Mouse (Mus musculus): Measurements from ENCODE around the gene Chpt1. TPM values are rescaled to one million over a fixed set of nuclear protein-coding genes. Genes with fewer than 3 reads are reported as not detected.
"Not testable (repeated sequence)": the region's sequence is repeated elsewhere in the genome, so short reads cannot be mapped to it uniquely, and the experiment has no call there.

Chpt1 gene
- total and polyA plus RNA-seq, 2 experiments from 2014 or later = 39.3 to 40.4 TPM

DNA sequence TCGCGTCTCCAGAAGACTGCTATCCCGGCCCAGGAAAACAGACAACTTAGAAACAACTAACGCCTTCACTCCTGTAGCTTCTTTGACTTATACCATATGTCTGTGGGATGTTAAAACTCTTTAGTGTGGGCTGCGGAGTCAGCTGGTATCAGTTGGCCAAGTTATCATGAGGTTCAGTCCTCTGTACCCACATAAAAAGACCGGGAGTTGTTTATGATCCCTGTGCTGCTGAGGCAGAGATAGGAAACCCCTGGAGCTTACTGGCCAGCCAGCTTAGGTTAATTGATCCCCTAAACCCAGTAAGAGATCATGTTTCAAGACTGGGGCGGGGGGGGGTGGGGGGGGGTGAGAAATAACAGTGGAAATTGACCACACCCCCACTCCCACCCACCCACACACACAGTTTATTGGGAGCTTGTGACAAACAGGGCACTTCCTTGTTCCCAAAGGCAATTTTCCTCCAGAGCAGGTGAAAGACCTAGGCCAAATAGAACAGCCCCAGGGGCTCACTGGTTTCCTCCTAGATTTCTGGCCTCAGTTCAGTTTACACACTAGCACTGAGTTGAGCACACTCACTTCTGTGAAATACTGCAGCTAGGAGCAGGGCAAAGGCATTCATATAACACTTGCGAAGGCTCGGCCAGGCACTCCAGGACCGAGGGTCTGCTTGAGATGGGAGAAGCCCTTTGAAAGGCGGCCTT lies 6.9 kb downstream of the Chpt1 start:
- DNase-seq (ENCODE audit: low spot score) (no peak), ATAC-seq (no peak)
- WGBS = 80% methylated on average over 11 of the region's 11 CpGs
- H3K4me3 ChIP-seq (ENCODE audit: low read length) = no peak overlapping the region
- no peaks in the 10 kb centered on the region for H3K27me3 ChIP-seq (ENCODE audit: insufficient read depth, low read length)
- no peak overlapping the region for H3K4me2 ChIP-seq (ENCODE audit: low read depth, low read length)
- H3K4me1 ChIP-seq (ENCODE audit: insufficient read depth, low read length) = peaks cover 5% of the 10 kb centered on the region; the same call in 1 of the 2 replicates
- no peaks in the 10 kb centered on the region for H3K9me3 ChIP-seq (ENCODE audit: low read length)
- no peak overlapping the region for H3K27ac ChIP-seq
- TF ChIP-seq CTCF (IDR thresholded peaks at IDR 0.05; ENCODE audit: low read depth) = no peak
- H3K36me3 ChIP-seq (ENCODE audit: insufficient read depth, low read length) = no peaks in the 10 kb centered on the region
- no peak overlapping the region for H3K9ac ChIP-seq (replicated peaks; ENCODE audit: low read length)

DNA sequence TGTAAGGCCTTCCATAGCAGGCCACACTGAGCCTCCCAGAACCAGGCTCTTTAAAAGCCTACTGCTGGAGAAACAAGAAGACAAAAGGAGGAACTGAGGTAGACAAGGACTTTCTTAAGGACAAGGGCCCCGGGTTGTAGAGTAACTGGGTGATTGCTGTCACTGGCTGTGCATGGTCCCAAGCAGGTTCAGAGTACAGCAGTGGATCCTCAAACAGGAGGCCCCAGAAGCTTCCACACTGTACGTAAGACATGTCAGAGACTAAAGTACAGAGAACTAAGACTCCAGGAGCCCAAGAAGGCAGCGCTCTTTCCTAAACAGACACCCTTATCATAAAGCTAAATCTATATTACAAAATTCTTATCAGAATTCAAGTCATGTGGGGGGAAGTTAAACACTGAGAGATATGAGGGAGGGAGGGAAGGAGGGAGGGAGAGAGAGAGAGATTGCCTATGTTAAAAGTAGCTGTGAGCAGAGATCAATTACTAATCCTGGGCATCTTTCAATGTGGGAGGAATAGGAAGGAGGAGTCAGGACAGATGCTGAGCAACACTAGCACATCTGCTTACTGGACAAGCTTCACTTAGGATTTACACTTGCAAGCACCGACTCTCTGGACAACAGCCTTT lies 8.8 kb downstream of the Chpt1 start:
- WGBS = 77% methylated on average over 4 of the region's 4 CpGs
- no peak overlapping the region for H3K4me3 ChIP-seq (ENCODE audit: low read length)
- H3K4me1 ChIP-seq (ENCODE audit: insufficient read depth, low read length) = no peaks in the 10 kb centered on the region
- no peak overlapping the region for H3K9ac ChIP-seq (replicated peaks; ENCODE audit: low read length)
- H3K9me3 ChIP-seq (ENCODE audit: low read length) = no peaks in the 10 kb centered on the region
- ATAC-seq (no peak), DNase-seq (ENCODE audit: low spot score) (no peak)
- TF ChIP-seq CTCF (IDR thresholded peaks at IDR 0.05; ENCODE audit: low read depth) = no peak
- H3K4me2 ChIP-seq (ENCODE audit: low read depth, low read length) = no peak overlapping the region
- no peaks in the 10 kb centered on the region for H3K27me3 ChIP-seq (ENCODE audit: insufficient read depth, low read length)
- H3K27ac ChIP-seq = no peak overlapping the region
- H3K36me3 ChIP-seq (ENCODE audit: insufficient read depth, low read length) = no peaks in the 10 kb centered on the region

DNA sequence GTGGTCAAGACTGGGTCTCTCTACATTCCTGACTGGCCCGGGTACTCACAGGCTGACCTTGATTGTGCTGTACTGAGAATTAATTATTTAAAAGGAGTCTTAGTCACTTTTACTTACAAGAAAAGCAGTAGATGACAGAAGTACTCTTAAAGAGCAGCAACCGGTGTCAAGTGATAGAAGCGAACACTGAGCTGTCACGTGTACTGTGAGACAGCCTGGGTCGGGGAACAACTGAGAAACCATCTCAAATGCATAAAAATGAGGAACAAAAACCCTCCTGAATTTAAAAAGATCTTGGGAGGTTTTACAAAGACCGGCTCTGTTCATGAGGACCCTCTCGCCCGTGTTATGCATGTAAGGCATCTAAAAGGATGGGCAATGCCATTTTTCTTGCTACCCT lies 11.2 kb downstream of the Chpt1 start:
- H3K4me1 ChIP-seq (ENCODE audit: insufficient read depth, low read length) = no peaks in the 10 kb centered on the region
- no peak overlapping the region for H3K27ac ChIP-seq
- WGBS = 59% methylated on average over 8 of the region's 8 CpGs
- no peak overlapping the region for H3K4me3 ChIP-seq (ENCODE audit: low read length)
- no peak overlapping the region for H3K4me2 ChIP-seq (ENCODE audit: low read depth, low read length)
- no peaks in the 10 kb centered on the region for H3K36me3 ChIP-seq (ENCODE audit: insufficient read depth, low read length)
- DNase-seq (ENCODE audit: low spot score) (no peak), ATAC-seq (no peak)
- no peak overlapping the region for H3K9ac ChIP-seq (replicated peaks; ENCODE audit: low read length)
- H3K9me3 ChIP-seq (ENCODE audit: low read length) = no peaks in the 10 kb centered on the region
- no peaks in the 10 kb centered on the region for H3K27me3 ChIP-seq (ENCODE audit: insufficient read depth, low read length)
- no peak for TF ChIP-seq CTCF (IDR thresholded peaks at IDR 0.05; ENCODE audit: low read depth)

DNA sequence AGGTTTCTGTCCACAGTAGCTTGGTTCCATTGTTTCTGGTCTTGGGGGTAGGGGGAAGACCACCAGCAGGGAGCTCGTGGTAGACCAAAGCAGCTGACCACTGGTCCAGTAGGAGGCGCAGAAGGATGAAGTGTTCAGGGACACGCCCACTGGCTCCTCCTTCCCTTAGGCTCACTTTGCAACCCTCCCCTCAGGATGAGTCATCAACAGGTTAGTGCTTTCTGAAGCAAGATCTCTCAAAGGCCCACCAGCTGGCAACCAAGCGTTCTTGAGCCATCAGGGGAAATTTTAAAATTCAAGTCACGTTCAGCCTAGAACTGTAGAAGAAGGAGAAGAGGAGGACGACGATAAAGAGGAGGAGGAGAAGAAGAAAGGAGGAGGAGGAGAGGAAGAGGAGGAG lies 12.2 kb downstream of the Chpt1 start:
- 60% methylated on average over 7 of the region's 7 CpGs for WGBS
- Histone ChIP-seq H3K27me3 (ENCODE audit: insufficient read depth, low read length) (no peaks in the 10 kb centered on the region), H3K4me3 (ENCODE audit: low read length) (no peak overlapping the region), H3K36me3 (ENCODE audit: insufficient read depth, low read length) (no peaks in the 10 kb centered on the region), H3K4me1 (ENCODE audit: insufficient read depth, low read length) (no peaks in the 10 kb centered on the region), H3K9me3 (ENCODE audit: low read length) (no peaks in the 10 kb centered on the region), H3K4me2 (ENCODE audit: low read depth, low read length) (no peak overlapping the region), H3K27ac (no peak overlapping the region), H3K9ac (replicated peaks; ENCODE audit: low read length) (no peak overlapping the region)
- ATAC-seq = no peak
- TF ChIP-seq CTCF (IDR thresholded peaks at IDR 0.05; ENCODE audit: low read depth) = no peak; the same call in 1 of the 2 replicates
- DNase-seq (ENCODE audit: low spot score) = no peak

DNA sequence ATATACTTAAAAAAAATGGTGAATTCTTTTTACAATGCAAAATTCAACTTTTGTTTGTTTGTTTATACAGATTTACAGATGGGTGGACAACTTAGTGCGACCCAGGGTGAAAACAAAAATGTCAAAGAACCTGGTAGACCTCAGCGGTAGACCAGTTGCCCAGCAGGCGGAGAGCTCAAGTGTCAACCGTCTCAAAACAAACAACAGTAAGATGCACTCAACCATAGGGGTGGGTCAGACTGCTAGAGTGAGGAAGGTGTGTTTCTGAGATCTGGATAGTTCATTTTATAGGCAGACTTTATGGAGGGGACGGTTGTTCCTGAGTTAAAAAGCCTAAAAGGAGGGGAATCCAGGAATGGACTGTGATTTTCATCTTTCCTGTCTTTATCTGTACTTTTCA lies 15.2 kb downstream of the Chpt1 start:
- ATAC-seq (no peak), DNase-seq (ENCODE audit: low spot score) (no peak)
- Histone ChIP-seq H3K4me1 (ENCODE audit: insufficient read depth, low read length) (no peaks in the 10 kb centered on the region), H3K27me3 (ENCODE audit: insufficient read depth, low read length) (no peaks in the 10 kb centered on the region), H3K9me3 (ENCODE audit: low read length) (no peaks in the 10 kb centered on the region), H3K4me2 (ENCODE audit: low read depth, low read length) (no peak overlapping the region), H3K4me3 (ENCODE audit: low read length) (no peak overlapping the region), H3K36me3 (ENCODE audit: insufficient read depth, low read length) (no peaks in the 10 kb centered on the region), H3K27ac (no peak overlapping the region), H3K9ac (replicated peaks; ENCODE audit: low read length) (no peak overlapping the region)
- no peak for TF ChIP-seq CTCF (IDR thresholded peaks at IDR 0.05; ENCODE audit: low read depth)
- WGBS = 90% methylated on average over 5 of the region's 5 CpGs

DNA sequence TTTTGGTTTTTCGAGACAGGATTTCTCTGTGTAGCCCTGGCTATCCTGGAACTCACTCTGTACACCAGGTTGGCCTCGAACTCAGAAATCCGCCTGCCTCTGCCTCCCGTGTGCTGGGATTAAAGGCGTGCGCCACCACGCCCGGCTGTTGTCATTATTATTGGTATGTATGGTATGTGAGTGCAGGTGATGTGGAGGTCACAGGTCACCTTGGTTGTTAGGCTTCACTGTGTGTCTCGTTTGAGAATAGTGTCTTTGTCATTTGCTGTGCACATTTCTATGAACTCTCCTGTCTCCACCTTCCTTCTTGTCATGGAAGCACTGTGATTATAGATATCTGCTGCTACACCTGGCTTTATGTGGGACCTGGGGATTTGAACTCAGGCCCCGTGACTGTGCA lies 21.0 kb downstream of the Chpt1 start:
- H3K27ac ChIP-seq; H3K4me2 ChIP-seq (ENCODE audit: low read depth, low read length); H3K27me3 ChIP-seq (ENCODE audit: insufficient read depth, low read length); H3K4me1 ChIP-seq (ENCODE audit: insufficient read depth, low read length); H3K4me3 ChIP-seq (ENCODE audit: low read length); H3K9ac ChIP-seq (replicated peaks; ENCODE audit: low read length); H3K36me3 ChIP-seq (ENCODE audit: insufficient read depth, low read length); H3K9me3 ChIP-seq (ENCODE audit: low read length); ATAC-seq; DNase-seq (ENCODE audit: low spot score): not testable (repeated sequence)
- WGBS = 93% methylated on average over 10 of the region's 10 CpGs

DNA sequence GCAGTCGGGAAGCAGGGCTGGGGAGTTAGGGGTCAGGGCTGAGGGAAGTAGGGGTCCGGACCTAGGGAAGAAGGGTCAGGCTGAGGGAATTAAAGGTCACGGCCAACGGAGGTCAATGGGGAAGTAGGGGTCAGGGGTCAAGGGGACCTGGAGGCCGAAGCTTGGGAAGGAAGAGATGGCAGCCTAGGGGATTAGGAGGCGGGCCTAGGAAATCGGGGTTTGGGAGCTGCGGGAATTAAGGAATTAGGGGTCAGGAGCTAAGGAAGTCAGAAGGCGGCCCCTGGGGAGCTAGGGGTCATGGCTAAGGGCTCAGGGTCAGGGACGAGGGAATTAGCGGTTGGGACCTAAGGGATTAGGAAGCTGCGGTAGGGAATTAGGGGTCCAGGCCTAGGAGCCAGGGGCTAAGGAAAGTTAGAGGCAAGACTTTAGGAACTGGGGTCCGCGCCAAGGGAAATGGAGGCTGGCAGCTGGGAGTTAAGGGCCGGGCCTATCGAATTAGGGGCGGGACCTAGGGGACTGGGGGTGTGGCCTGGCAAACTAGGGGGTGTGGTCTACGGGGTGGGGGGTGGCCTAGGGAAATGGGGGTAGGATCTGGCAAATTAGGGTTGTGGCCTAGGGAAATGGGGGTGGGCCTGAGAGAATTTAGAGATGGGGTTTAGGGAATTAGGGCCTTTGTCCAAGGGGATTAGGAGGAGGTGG lies 43.6 kb downstream of the Chpt1 start:
- Histone ChIP-seq H3K36me3 (ENCODE audit: insufficient read depth, low read length) (no peaks in the 10 kb centered on the region), H3K4me1 (ENCODE audit: insufficient read depth, low read length) (no peaks in the 10 kb centered on the region), H3K9me3 (ENCODE audit: low read length) (no peaks in the 10 kb centered on the region), H3K27me3 (ENCODE audit: insufficient read depth, low read length) (no peaks in the 10 kb centered on the region), H3K4me2 (ENCODE audit: low read depth, low read length) (no peak overlapping the region), H3K27ac (no peak overlapping the region), H3K9ac (replicated peaks; ENCODE audit: low read length) (no peak overlapping the region), H3K4me3 (ENCODE audit: low read length) (no peak overlapping the region)
- WGBS = 78% methylated on average over 18 of the region's 18 CpGs
- DNase-seq (ENCODE audit: low spot score) (no peak), ATAC-seq (no peak)
- TF ChIP-seq CTCF (IDR thresholded peaks at IDR 0.05; ENCODE audit: low read depth) = no peak

All from hindbrain, postnatal 0 days (tissue).